Mouse (Mus musculus) liver, postnatal 0 days (tissue): ENCODE data around the gene Npcd.

ENCODE experiments used
- CTCF ChIP-seq: sonication (generic); IDR thresholded peaks from 2 replicates; pipeline ENCODE4 v1.5.1; 2016; ENCODE audit warnings: antibody characterized with exemption, low read depth
- EP300 ChIP-seq: IDR thresholded peaks from 2 replicates; pipeline ENCODE4 v1.6.1; 2016; ENCODE audit warnings: antibody characterized with exemption, low read depth, mild to moderate bottlenecking

DNA sequence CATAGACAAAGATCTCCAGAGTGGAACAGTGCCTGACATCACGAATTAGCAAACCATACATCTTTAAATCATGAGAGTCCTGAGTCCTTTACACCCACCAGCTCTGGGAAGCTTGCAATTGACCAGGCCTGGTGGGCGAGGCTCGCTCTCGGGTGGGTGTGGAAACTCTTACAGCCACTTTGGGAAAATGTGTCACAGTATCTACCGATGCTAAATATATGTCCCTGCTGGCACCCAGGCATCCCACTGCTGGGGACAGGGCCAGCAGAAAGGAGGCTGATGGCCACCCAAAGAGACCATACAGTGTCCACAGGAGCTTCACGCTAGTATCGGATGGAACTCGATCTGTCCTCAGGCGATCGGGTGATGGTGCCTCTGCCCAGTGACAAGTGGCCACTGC is 35.4 kb downstream of the Npcd start:
- TF ChIP-seq CTCF (no peak), EP300 (no peak)
